Mouse (Mus musculus) thymus, adult 2 months (tissue): Measurements from ENCODE around the gene Rnf26.

ENCODE experiments used
- CTCF ChIP-seq: fragments of 200-500 bp; IDR thresholded peaks from 2 replicates; pipeline ENCODE4 v1.5.1; 2012; ENCODE audit warnings: mild to moderate bottlenecking, control low read depth, low read length, moderate library complexity, borderline replicate concordance; ENCODE audit not compliant: control insufficient read depth, poor library complexity, insufficient read depth; ENCODE audit errors: extremely low read depth
- POLR2A ChIP-seq: fragments of 200-500 bp; IDR thresholded peaks from 2 replicates; pipeline ENCODE4 v1.6.1; 2012; ENCODE audit warnings: mild to moderate bottlenecking, low read length, control low read depth, moderate library complexity; ENCODE audit not compliant: control insufficient read depth, poor library complexity, insufficient read depth; ENCODE audit errors: extremely low read depth

GRCm38 (mm10) chr9:44070844-44071231 is 42.5 kb downstream of the Rnf26 start:
- TF ChIP-seq CTCF, result no peak
- no peak for TF ChIP-seq POLR2A
